Comparison of ENCODE assay signal across 19 mouse cellular contexts in genomic region chr3:22221557-22221956, GRCm38 (mm10).
"Had no signal": no experiment of that assay in that cellular context is flagged by ENCODE, and none has a peak within 500 bp of the region (broad histone marks: within the 10 kb centered on the region; RNA-seq: fewer than 3 reads in every experiment).

No protein-coding gene starts in this region.

- H3K4me1 ChIP-seq: midbrain, embryonic 13.5 days; midbrain, embryonic 15.5 days; neural tube, embryonic 13.5 days; neural tube, embryonic 15.5 days had no signal

- H3K4me2 ChIP-seq: lung, embryonic 14.5 days; midbrain, embryonic 13.5 days; midbrain, embryonic 15.5 days; neural tube, embryonic 13.5 days; neural tube, embryonic 15.5 days had no signal

- DNase-seq: lung, adult 18-20 months; lung, embryonic 14.5 days; lung, postnatal 10 days; lung, postnatal 4 days; retina, postnatal 1 day; right cerebral cortex, adult 18-20 months; right cerebral cortex, postnatal 25 days; right cerebral cortex, postnatal 4 days; spleen, adult 18-20 months; thymus, adult 18-20 months; thymus, postnatal 25 days; thymus, postnatal 4 days had no signal

- H3K4me3 ChIP-seq: midbrain, embryonic 10.5 days; midbrain, embryonic 13.5 days; midbrain, embryonic 15.5 days; myocyte; neural tube, embryonic 13.5 days; neural tube, embryonic 15.5 days had no signal

- H3K36me3 ChIP-seq: midbrain, embryonic 10.5 days; midbrain, embryonic 13.5 days; midbrain, embryonic 15.5 days; neural tube, embryonic 15.5 days had no signal

- H3K27ac ChIP-seq: liver, embryonic 14.5 days; midbrain, embryonic 10.5 days; midbrain, embryonic 13.5 days; midbrain, embryonic 15.5 days; neural tube, embryonic 13.5 days; neural tube, embryonic 15.5 days had no signal

- H3K9ac ChIP-seq: liver, embryonic 14.5 days; lung, embryonic 14.5 days; midbrain, embryonic 13.5 days; midbrain, embryonic 15.5 days; neural tube, embryonic 13.5 days; neural tube, embryonic 15.5 days had no signal

- H3K9me3 ChIP-seq: midbrain, embryonic 10.5 days; midbrain, embryonic 13.5 days; midbrain, embryonic 15.5 days; neural tube, embryonic 13.5 days; neural tube, embryonic 15.5 days had no signal

- H3K27me3 ChIP-seq: midbrain, embryonic 13.5 days; midbrain, embryonic 15.5 days; neural tube, embryonic 13.5 days; neural tube, embryonic 15.5 days had no signal
